Mouse (Mus musculus): ENCODE measurements at regions not wholly inside any gene's neighbourhood (a gene's known extent, or its start where the extent isn't known, plus 50 kb on each side); places are given as distances from the start of the nearest gene placed in this dataset.
"Not testable (repeated sequence)": the region's sequence is repeated elsewhere in the genome, so short reads cannot be mapped to it uniquely, and the experiment has no call there.

DNA sequence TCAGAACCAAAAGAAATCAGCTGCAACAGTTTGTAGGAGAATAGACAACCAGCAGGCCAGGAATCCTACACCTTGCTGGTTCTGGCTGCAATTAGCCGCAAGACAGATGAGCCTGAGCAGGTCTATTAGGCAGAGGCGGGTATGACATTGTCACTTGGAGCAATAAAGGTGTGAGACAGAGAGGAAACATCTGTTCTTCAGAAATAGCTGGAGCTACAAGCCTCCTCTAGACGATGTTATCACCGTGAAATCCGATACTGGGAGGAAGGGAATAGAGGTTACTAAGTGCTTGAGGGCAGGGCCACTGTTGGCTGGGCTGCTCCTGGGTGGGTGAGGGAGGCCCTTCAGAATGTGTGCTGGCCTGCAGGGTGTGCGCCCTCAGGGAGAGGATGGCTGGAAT is 135.8 kb upstream of the Sulf2 start:
- ATAC-seq (replicated peaks; ENCODE audit: low FRiP score, poor library complexity, severe bottlenecking): no peak

DNA sequence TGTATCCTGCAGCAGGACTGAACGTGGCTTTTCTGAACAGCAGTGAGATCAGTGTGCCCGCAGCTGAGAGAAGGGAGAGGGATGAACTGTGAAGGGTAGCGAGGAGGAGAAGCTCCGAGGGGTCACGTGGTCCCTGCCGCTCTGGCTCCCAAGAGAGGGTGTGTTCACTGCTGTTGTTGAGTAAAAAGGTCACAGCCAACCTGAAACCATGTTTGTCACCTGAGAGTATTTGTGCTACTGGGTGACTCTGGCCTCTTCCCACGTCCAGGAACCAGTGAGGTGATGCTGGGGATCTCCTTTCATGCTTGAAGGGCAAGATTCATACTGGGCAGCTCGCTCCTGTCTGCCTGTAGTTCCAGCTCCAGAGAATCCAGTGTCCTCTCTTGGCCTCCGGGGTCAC is 135.4 kb upstream of the Sulf2 start:
- ATAC-seq (replicated peaks; ENCODE audit: low FRiP score, poor library complexity, severe bottlenecking): no peak

DNA sequence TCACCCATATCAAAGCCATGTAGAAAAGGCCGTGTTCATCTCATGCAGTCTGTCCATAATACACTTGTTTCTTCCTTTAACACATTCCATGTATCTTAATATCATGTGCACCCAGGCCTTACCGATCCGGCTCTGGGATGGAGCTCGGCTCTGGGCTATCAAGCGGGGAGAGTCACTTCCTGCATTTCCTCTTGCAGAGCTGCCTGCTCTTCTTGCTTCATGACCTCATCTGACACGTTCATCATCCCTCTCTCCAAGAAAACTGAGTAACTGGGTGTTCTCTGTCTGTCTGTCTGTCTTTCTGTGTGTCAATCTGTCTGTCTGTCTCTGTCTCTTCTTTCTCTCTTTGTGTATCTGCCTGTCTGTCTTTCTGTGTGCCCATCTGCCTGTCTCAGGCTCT is 133.7 kb upstream of the Sulf2 start:
- no peak for ATAC-seq (replicated peaks; ENCODE audit: low FRiP score, poor library complexity, severe bottlenecking)

DNA sequence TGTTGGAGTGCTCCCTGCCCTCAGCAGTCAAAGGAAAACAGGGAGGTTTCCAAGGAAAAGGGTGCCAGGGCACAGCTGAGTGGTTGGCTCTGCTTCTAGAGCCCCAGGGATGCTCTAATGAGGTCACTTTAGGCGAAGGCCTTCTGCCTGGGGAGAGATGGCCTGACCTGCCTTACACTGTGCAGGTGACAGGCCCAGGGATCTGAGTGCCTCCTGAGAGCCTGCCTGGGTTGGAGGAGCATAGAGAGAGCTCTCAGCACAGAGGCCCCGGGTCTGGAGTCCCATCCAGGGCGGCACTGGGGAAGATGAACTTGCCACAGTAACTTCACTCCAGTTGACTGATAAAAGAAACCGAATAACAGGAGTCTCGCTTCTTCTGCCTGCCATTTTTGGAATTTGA is 125.7 kb upstream of the Sulf2 start:
- not testable (repeated sequence) for ATAC-seq (replicated peaks; ENCODE audit: low FRiP score, poor library complexity, severe bottlenecking)

DNA sequence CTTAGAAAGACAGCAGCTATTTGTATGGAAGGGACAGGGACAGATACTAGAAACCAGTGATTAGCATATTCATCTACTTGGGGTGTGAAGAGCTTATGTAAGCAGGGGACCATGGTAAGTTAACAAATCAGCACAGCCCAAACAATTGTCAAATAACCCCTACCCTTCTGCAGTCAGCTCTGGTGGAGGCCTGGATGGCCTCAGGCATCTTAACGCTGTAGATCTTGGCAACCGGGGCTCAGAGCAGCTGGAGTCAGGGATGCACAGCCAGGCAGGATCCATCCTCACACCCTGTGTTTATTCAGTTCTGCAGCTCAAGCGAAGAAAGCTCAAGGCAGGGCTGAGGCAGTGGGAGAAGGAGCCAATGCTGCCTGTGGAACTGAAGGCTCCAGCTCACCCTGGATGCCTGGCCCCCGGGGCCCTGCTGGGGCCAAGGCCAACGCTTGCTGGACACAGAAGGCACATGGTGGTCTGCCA is 125.2 kb upstream of the Sulf2 start:
- ATAC-seq (replicated peaks; ENCODE audit: low FRiP score, poor library complexity, severe bottlenecking): no peak

DNA sequence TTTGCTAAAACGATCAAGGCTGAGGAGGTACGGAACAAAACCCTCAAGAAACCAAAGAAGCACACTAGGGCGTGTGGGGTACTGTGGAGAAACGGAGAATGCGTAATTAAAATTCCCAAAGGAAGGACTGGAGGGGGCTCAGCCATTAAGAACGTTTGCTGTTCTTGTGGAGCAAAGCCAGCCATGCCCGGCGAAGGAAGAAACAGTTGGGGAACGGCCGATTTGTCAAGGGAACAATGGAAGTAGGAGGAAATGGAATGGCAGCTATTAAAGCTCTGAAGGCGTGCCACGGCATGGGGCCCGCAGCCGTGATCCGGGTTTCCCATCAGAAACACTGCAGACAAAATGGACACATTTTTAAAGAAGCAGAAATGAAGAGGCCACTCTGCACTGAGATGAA is 124.2 kb upstream of the Sulf2 start:
- no peak for ATAC-seq (replicated peaks; ENCODE audit: low FRiP score, poor library complexity, severe bottlenecking)

DNA sequence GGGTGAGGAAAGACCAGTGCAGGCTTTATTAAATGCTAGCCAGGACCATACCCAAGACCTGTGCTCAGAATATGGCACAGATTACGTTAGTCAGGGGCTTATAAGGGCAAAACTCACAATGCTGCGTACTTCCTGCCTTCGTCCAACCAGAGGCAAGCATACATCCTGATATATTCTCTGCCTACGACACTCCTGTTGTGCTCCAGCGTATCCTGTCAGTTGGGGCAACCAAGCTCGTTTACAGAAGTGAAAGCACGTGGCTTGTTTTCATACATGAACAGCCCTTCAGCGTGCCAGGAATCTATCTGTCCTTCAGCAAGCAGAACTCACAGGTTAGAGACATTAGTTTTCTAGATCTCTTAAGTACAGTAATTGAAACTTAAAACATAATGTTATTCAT is 119.9 kb upstream of the Sulf2 start:
- ATAC-seq (replicated peaks; ENCODE audit: low FRiP score, poor library complexity, severe bottlenecking): no peak

DNA sequence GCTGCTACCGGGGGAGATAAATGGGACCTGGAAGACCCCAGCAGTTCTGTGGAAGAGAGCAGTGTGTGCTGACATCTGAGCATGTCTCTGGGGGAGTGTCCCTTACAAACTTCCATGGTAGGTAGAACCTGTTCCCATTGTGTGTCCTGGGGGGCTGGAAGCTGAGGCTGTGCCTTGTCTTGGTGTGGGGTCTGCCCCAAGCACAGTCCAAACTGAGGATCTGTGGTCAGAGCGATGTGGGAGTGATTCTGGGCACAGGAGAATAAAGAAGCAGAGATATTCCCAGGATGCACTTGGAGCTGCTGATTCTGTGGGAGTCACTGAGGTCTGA is 118.5 kb upstream of the Sulf2 start:
- no peak for ATAC-seq (replicated peaks; ENCODE audit: low FRiP score, poor library complexity, severe bottlenecking)

DNA sequence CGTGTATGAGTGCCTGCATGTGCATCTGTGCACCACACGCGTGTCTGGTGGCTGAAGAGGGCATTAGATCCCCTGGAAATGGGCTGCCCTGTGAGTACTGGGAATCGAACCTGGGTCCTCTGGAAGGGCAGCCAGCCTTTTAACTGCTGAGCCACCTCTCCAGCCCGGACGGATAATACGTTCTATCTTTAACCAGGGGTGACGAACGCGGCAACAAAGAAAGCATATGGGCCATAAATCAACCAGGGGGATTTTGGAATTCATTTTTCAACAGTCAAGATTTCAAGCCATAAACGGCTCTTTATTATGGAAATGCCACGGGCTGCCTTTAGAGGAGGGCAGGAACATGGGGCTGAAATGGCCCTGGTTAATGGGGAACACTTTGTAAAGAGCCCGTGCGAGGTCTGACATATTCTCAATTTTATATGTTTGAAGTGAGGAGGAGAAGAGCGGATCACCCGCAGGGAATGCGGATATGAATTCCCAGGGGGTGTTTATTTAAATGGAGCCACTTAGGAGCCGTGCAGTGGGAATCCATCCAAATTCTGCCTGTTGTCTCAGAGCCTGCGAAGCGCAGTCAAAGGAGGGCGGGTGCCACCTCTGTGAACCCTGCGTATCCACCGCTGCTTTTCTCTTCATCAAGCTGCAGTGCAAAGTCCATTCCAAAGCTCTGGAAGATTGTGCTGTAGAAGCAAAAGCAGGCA is 118.0 kb upstream of the Sulf2 start:
- ATAC-seq (replicated peaks; ENCODE audit: low FRiP score, poor library complexity, severe bottlenecking): no peak

DNA sequence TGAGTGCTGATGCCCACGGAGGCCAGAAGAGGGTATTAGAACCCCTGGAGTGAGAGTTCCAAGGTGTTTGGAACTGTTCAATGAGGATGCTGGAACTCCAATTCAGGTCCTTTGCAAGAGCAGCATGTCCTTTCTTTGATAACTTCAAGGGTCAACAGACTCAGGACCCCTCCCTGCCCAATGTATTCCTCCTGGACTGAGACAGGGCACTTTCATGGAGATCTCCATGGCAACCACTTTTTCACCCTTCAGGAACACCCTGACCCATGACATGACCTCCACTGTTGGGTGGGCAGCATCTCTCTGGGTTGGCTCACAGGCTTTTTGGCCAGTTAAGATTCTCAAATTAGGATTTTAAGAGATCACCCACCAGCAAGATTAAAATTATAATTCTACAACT is 117.4 kb upstream of the Sulf2 start:
- no peak for ATAC-seq (replicated peaks; ENCODE audit: low FRiP score, poor library complexity, severe bottlenecking)

DNA sequence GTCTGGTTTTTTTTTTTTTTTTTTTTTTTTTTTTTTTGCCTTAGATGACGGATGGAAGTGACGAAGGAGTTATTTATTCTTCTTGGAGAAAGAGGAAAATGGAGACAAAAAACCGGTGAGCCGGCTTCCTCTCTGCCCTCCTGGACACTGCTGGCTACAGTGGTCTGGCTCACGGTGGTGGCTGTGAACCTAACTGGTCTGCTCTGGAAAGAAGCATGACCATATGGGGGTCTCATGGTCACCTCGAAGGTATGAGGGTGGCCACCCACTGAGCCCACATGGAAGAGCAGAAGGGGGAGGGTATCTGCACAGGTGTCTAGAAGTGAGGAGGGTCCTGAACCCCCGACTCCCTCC is 116.7 kb upstream of the Sulf2 start:
- no peak for ATAC-seq (replicated peaks; ENCODE audit: low FRiP score, poor library complexity, severe bottlenecking)

DNA sequence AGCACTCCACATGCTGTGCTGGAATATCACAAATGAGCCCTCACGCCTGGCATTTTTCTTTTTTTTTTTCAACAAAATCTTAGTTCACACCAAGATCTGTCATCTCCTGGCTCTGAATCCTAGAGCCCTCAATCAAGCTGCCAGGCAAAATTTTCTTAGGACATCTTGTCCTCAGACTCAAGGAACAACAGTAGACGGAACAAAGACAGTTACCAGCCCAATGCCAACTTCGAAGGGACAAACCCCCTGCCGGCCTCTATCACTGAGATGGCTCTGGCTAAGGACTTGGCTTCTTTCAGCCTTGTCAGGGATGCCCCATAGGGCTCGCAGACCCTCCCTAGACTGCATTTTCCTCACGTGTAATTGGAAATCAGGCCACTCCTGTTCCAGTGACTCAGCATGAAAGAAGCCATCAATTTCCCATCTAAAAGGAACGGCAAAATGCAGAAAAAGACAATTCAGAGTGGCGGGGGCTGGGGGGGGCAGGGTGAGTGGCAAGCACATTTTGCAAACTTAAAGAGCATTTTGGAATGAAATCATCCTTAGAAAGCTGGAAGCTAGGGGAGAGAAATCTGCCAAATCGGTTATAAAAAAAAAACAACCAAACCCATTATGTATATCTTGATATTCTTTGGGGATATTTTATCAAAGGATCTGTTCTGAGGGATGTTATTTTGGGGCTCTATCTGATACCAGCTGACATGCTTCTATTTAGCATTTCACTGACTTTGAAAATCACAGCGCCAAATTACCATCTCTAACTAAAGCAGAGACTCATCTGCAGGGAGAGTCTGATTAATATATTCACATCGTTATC is 116.1 kb upstream of the Sulf2 start:
- ATAC-seq (replicated peaks; ENCODE audit: low FRiP score, poor library complexity, severe bottlenecking): no peak

DNA sequence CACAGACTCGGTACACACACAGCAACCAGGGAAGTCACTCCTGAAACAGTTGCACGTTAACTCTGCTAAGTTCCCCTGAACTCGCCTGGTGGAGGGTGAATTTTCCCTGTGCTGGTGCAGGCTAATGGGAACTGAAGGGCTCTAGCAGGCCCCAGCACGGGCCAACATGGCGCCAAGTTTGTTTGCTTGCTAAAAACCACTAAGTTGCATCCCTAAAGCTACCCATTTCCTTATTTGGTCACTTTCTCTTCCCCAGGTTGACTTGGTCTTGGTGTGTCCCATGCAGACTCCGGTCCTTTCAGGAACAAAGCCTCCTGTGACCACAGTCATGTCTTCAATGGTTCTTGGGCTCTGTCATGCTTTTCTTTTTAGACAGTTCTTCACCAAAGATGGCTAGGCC is 114.5 kb upstream of the Sulf2 start:
- no peak for ATAC-seq (replicated peaks; ENCODE audit: low FRiP score, poor library complexity, severe bottlenecking)

DNA sequence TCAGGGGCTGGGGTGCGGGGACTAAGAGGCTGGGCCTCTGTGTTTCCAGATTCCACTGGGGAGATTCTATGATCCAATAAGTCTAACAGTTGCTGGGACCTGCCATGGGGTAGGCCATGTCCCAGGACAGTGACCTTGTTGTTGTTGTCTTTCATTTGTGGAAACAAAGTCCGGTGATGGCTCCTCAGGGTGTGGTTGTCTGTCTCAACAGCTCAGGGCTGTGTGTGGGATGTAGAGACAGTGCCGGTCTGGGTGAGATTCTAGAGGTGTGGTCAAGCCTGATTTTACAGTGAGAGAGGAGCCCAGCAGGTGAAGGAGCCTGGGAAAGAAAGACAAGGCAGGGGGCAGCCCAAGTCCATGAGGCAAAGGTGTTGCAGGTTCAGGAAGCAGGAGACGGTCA is 111.5 kb upstream of the Sulf2 start:
- no peak for ATAC-seq (replicated peaks; ENCODE audit: low FRiP score, poor library complexity, severe bottlenecking)

DNA sequence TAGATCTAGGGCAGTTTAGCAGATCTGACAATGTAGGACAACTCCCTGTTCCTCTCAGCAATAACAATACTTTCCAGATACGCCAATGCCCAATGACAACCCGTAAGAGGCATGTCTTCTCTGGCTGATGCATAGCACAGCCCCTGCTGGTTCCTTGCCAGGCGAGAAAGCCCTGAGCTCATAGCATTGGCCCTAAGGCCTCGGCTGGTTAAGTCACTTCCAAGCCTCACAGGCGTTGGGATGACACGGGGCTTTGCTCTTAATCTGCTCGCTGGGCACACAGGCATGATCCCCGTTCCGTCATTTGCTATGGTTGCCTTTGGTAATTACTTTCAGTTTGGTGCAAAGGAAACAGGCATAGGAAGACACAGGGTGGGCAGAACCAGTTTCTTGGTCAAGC is 111.0 kb upstream of the Sulf2 start:
- no peak for ATAC-seq (replicated peaks; ENCODE audit: low FRiP score, poor library complexity, severe bottlenecking)

DNA sequence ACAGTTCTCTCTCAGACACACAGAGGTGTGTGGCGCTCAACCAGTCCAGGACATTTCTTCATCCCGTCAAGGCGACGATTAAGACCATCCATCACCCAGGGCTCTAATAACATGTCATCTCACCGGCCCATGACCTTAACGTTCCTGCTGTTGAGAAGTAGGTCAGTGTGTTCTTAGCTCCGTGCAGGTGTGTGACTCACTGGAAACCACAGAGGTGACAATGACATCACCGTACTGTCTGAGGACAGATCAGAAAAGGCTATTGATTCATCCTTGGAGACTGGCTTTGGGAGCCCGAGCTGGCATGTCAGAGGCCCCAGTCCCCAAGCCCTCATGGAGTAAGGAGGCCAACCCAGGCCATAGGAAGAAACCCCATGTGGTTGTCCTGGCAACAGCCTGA is 109.3 kb upstream of the Sulf2 start:
- ATAC-seq (replicated peaks; ENCODE audit: low FRiP score, poor library complexity, severe bottlenecking): no peak

DNA sequence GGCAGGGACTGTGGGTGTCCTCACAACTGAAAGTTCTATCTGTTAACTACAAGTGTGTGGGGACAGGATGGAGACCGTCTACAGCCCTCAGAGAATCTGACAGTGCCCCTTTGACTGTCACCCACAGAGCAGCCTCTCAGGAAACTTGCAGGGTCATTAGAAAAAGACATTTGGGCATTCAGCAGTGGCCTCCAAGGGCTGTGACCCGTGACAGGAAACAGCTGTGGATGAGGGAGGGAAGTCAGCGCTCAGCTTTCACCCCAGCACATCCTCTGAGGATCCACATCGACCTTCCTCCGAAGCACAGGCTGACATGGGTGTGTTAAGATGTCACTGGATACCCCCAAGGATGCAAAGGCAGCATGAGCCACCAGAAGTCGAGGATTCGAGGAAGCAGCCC is 106.3 kb upstream of the Sulf2 start:
- ATAC-seq (replicated peaks; ENCODE audit: low FRiP score, poor library complexity, severe bottlenecking): no peak

DNA sequence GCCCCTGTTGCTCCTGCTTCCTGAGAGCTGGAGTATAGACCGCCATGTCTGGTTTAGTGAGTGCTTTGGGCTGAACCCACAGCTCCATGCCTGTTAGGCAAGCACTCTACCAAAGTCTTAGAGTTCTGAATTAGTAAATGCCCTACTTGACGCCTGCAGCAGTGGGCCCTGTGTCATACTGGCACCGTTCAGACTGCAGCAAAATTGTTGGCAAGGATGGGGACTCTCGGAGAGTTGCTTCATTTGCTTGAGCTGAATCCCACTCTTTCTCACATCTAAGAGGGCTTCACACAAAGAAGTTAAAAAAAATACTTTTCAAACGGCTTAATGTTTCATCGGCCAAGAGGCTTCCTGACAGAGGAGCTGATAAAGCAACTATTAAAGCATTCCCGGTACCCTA is 105.6 kb upstream of the Sulf2 start:
- ATAC-seq (replicated peaks; ENCODE audit: low FRiP score, poor library complexity, severe bottlenecking): no peak

DNA sequence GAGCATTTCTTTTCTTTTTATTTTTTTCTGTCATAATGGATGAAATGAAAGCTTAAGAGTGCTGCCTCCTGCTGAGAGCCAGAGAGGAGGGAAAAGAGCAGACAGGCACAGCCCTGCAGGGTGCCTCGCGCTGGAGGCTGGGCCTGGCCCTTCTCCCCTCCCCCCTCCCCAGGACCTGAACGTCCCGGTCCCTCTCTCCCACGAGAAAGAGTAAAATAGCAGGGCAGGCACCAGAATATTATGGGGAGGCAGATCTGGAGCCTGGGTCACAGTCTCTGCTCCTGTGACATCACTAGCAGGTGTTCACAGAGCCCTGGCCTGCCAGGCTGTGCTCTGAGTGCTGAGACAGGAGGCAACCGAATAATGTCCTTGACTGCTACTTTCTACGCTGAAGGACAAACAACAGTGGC is 103.3 kb upstream of the Sulf2 start:
- ATAC-seq (replicated peaks; ENCODE audit: low FRiP score, poor library complexity, severe bottlenecking): no peak

DNA sequence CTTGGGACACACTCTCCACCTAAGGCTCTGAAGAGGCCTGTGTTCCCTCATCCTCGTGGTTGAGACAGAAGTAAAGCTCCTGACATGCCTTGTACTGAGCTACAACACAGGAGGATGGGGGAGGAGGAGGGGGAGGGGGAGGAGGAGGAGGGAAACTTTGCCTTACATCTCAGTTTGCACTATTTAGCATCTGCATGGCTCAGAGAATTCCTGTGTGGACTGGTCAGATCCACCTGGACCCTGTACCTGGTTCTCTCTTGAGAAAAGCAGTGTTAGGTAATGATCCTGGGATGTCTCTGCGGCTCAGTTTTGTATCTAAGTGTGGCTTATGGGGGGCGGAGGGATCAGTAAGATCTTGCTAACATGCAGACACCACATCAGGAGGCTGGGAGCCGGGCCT is 102.2 kb upstream of the Sulf2 start:
- no peak for ATAC-seq (replicated peaks; ENCODE audit: low FRiP score, poor library complexity, severe bottlenecking)

DNA sequence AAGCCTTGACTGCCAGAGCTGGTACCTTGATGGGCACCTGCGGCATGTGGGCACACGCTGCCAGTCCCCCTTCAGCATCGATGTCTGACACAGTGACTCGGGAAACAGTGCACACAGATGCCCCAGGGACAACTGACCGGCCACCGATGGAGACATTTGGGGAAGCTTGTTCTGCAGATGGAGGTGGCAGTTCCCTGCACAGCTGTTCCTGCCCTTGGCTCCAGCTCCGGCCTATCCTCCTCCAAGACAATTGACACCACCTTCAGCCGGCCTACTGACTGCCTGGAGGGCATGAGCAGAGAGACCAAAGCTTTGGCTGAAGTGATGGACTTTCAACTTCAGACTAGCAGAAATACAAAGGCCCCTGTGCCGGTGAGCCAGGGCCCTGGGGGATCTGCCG is 100.7 kb upstream of the Sulf2 start:
- ATAC-seq (replicated peaks; ENCODE audit: low FRiP score, poor library complexity, severe bottlenecking): no peak

DNA sequence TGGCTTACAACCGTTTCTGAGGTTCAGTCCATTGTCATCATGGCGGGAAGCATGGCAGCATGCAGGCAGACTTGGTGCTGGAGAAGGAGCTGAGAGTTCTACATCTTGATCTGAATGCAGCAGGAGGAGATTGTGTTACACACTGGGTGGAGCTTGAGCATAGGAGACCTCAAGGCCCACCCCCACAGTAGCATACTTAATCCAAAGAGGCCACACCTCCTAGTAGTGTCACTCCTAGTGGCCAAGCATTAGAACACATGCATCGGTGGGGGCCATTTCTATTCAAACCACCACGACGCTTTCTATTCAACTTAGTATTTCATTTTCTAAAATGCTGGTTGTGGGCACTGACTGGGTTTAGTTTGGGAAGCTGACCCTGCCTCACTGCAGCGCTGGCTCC is 99.1 kb upstream of the Sulf2 start:
- ATAC-seq (replicated peaks; ENCODE audit: low FRiP score, poor library complexity, severe bottlenecking): no peak
